Mouse (Mus musculus) thymus, adult 2 months (tissue): Measurements from ENCODE around the gene Zpbp2. TPM values are rescaled to one million over a fixed set of nuclear protein-coding genes. Genes with fewer than 3 reads are reported as not detected.
A peak's percentile ranks its signal among the peaks of the same experiment; 100 is the strongest.
"Not testable (repeated sequence)": the region's sequence is repeated elsewhere in the genome, so short reads cannot be mapped to it uniquely, and the experiment has no call there.

Experiments used
- DNase-seq: peaks from one replicate; pipeline ENCODE4 v3.0.0; 2021
- H3K27ac ChIP-seq: fragments of 200-500 bp; 2 replicates; pipeline ENCODE4 v1.5.1; 2012; ENCODE audit warnings: low read length, control low read depth; ENCODE audit not compliant: control insufficient read depth, insufficient read depth
- H3K27me3 ChIP-seq: fragments of 200-500 bp; 2 replicates; pipeline ENCODE4 v1.6.1; 2012; ENCODE audit warnings: mild to moderate bottlenecking, low read length, moderate library complexity, mixed read lengths; ENCODE audit not compliant: control insufficient read depth, insufficient read depth
- H3K36me3 ChIP-seq: fragments of 200-500 bp; 2 replicates; pipeline ENCODE4 v1.6.1; 2012; ENCODE audit warnings: mild to moderate bottlenecking, low read length, moderate library complexity; ENCODE audit not compliant: control insufficient read depth, insufficient read depth
- H3K4me1 ChIP-seq: fragments of 200-500 bp; replicated peaks from 2 replicates; pipeline ENCODE4 v1.6.1; 2012; ENCODE audit warnings: low read length; ENCODE audit not compliant: control insufficient read depth, insufficient read depth
- H3K4me3 ChIP-seq: fragments of 200-500 bp; 2 replicates; pipeline ENCODE4 v1.5.1; 2012; ENCODE audit warnings: mild to moderate bottlenecking, low read length, control low read depth, moderate library complexity; ENCODE audit not compliant: control insufficient read depth, insufficient read depth
- CTCF ChIP-seq: fragments of 200-500 bp; IDR thresholded peaks from 2 replicates; pipeline ENCODE4 v1.5.1; 2012; ENCODE audit warnings: mild to moderate bottlenecking, control low read depth, low read length, moderate library complexity, borderline replicate concordance; ENCODE audit not compliant: control insufficient read depth, poor library complexity, insufficient read depth; ENCODE audit errors: extremely low read depth
- POLR2A ChIP-seq: fragments of 200-500 bp; IDR thresholded peaks from 2 replicates; pipeline ENCODE4 v1.6.1; 2012; ENCODE audit warnings: mild to moderate bottlenecking, low read length, control low read depth, moderate library complexity; ENCODE audit not compliant: control insufficient read depth, poor library complexity, insufficient read depth; ENCODE audit errors: extremely low read depth
- WGBS: fragments of 180-500 bp; shearing (Covaris S2); methylation state at CpG from one replicate; pipeline ENCODE4 v1.1.7; 2018; 5-methylcytosine and 5-hydroxymethylcytosine counted together
- polyA plus RNA-seq: library from polyadenylated mRNA; depleted of rRNA; stranded (reverse); fragments of >200 nt; gene quantifications from 2 replicates; pipeline ENCODE4 v1.2.3, GENCODE M21; 2012; rRNA removed

Zpbp2 gene
- polyA plus RNA-seq, 1 experiment, result 1.1 TPM

- Histone ChIP-seq H3K36me3 (no peaks in the 10 kb centered on the region), H3K4me3 (no peak overlapping the region)
- 11% methylated on average over 20 of the region's 20 CpGs for WGBS
These were observed 51.3 kb downstream of the Zpbp2 start for GRCm38 (mm10) chr11:98602090-98602690.

GRCm38 (mm10) chr11:98603953-98604352 is 53.1 kb downstream of the Zpbp2 start:
- no peaks in the 10 kb centered on the region for H3K36me3 ChIP-seq
- peaks cover 8% of the 10 kb centered on the region for H3K4me1 ChIP-seq
- H3K27me3 ChIP-seq, result no peaks in the 10 kb centered on the region
- no peak for DNase-seq
- WGBS, result 86% methylated on average over 2 of the region's 2 CpGs
- H3K27ac ChIP-seq, result no peak overlapping the region
- H3K4me3 ChIP-seq, result no peak overlapping the region
- no peak for TF ChIP-seq POLR2A
- no peak for TF ChIP-seq CTCF

More at GRCm38 (mm10) chr11:98602090-98602690, 51.3 kb downstream of the Zpbp2 start:
- Histone ChIP-seq H3K27me3 (no peaks in the 10 kb centered on the region), H3K4me1 (peaks cover 8% of the 10 kb centered on the region), H3K27ac (no peak overlapping the region)
- TF ChIP-seq CTCF, result no peak
- no peak for TF ChIP-seq POLR2A
- DNase-seq, result peak; percentile 35

GRCm38 (mm10) chr11:98604911-98605310 is 54.0 kb downstream of the Zpbp2 start:
- WGBS, result 76% methylated on average over 6 of the region's 6 CpGs
- not testable (repeated sequence) for H3K4me1 ChIP-seq, DNase-seq, H3K27ac ChIP-seq, H3K27me3 ChIP-seq, H3K4me3 ChIP-seq, H3K36me3 ChIP-seq

DNA sequence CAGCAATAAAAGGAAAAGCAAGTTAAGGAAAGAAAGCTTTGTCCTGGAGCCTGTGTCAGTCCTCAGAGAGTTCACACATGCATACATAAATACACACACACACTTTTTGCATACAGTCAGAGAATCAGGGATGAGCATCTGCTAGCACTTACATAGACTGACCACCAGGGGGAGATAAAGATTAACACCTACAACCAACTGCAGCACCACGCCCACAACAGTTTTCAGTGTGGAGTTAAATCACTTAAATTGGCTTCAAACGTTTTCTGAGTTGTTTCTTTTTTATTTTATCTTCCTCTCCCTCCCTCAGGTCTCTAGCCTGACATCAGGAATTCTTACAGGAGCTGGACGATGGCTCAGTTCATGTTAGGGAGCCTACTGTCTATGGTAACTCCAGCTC is 55.9 kb downstream of the Zpbp2 start:
- no peaks in the 10 kb centered on the region for H3K36me3 ChIP-seq
- TF ChIP-seq CTCF, result no peak
- TF ChIP-seq POLR2A, result no peak
- WGBS, result 5% methylated on average over 3 of the region's 3 CpGs
- H3K27me3 ChIP-seq, result no peaks in the 10 kb centered on the region
- H3K4me1 ChIP-seq, result peaks cover 8% of the 10 kb centered on the region
- no peak overlapping the region for H3K4me3 ChIP-seq
- DNase-seq, result peak; percentile 33
- no peak overlapping the region for H3K27ac ChIP-seq

Other genes with a start within 250 kb of the Zpbp2 start
- gene Neurod2, start 221.4 kb upstream of the Zpbp2 start, polyA plus RNA-seq, result 0.12 and 0.22 TPM in 2 replicates
- gene Ppp1r1b, start 202.7 kb upstream of the Zpbp2 start, polyA plus RNA-seq, result 5.9 and 11.5 TPM in 2 replicates
- gene Stard3, start 192.7 kb upstream of the Zpbp2 start, polyA plus RNA-seq, result 260 and 271 TPM in 2 replicates
- 9.9 and 83.8 TPM in 2 replicates for gene Tcap, start 167.3 kb upstream of the Zpbp2 start, polyA plus RNA-seq
- gene Pnmt, start 164.6 kb upstream of the Zpbp2 start, polyA plus RNA-seq, result 0.77 and 1.3 TPM in 2 replicates
- gene Pgap3, start 150.6 kb upstream of the Zpbp2 start, polyA plus RNA-seq, result 51.8 and 52.5 TPM in 2 replicates
- gene Erbb2, start 138.6 kb upstream of the Zpbp2 start, polyA plus RNA-seq, result 6.0 and 6.6 TPM in 2 replicates
- gene Mien1, start 112.1 kb upstream of the Zpbp2 start, polyA plus RNA-seq, result 70.5 and 96.7 TPM in 2 replicates
- gene Grb7, start 104.7 kb upstream of the Zpbp2 start, polyA plus RNA-seq, result 6.7 and 6.8 TPM in 2 replicates
- 143 and 183 TPM in 2 replicates for gene Ikzf3, start 5.1 kb upstream of the Zpbp2 start, polyA plus RNA-seq
- 66.8 and 74.6 TPM in 2 replicates for gene Ormdl3, start 36.3 kb downstream of the Zpbp2 start, polyA plus RNA-seq
- not detected in 2 replicates for gene Lrrc3c, start 47.2 kb downstream of the Zpbp2 start, polyA plus RNA-seq
- gene Gm12355, start 74.6 kb downstream of the Zpbp2 start, polyA plus RNA-seq, result not detected in 2 replicates
- 0.74 and 1.1 TPM in 2 replicates for gene Gsdma3, start 75.3 kb downstream of the Zpbp2 start, polyA plus RNA-seq
- 0.17 and 0.81 TPM in 2 replicates for gene Gsdma2, start 95.7 kb downstream of the Zpbp2 start, polyA plus RNA-seq
- gene Gsdma, start 113.3 kb downstream of the Zpbp2 start, polyA plus RNA-seq, result 0.71 and 0.75 TPM in 2 replicates
- gene Psmd3, start 131.5 kb downstream of the Zpbp2 start, polyA plus RNA-seq, result 293 and 303 TPM in 2 replicates
- 0.14 and 0.22 TPM in 2 replicates for gene Csf3, start 150.2 kb downstream of the Zpbp2 start, polyA plus RNA-seq
- 179 and 196 TPM in 2 replicates for gene Med24, start 178.3 kb downstream of the Zpbp2 start, polyA plus RNA-seq
- 36.8 and 41.5 TPM in 2 replicates for gene Thra, start 189.5 kb downstream of the Zpbp2 start, polyA plus RNA-seq
- 34.4 and 37.7 TPM in 2 replicates for gene Nr1d1, start 224.2 kb downstream of the Zpbp2 start, polyA plus RNA-seq
- gene Msl1, start 244.4 kb downstream of the Zpbp2 start, polyA plus RNA-seq, result 50.3 and 66.0 TPM in 2 replicates